Mouse (Mus musculus): ENCODE data around the gene Olfr812. TPM values are rescaled to one million over a fixed set of nuclear protein-coding genes. Genes with fewer than 3 reads are reported as not detected.
"Not testable (repeated sequence)": the region's sequence is repeated elsewhere in the genome, so short reads cannot be mapped to it uniquely, and the experiment has no call there.

Gene Olfr812
- total RNA-seq (2015) (not detected in 2 replicates), total RNA-seq (2017) (not detected in 2 replicates)

- no peak for ATAC-seq (replicated peaks; ENCODE audit: poor library complexity)
These were observed at the start of gene Olfr812 for GRCm38 (mm10) chr10:129845994-129846393. Olfr812 (minus strand) TSS chr10:129846094.

GRCm38 (mm10) chr10:129885934-129886333, 40.0 kb upstream of the Olfr812 start:
- no peak for ATAC-seq (replicated peaks; ENCODE audit: poor library complexity)

GRCm38 (mm10) chr10:129885496-129885895, 39.6 kb upstream of the Olfr812 start:
- not testable (repeated sequence) for ATAC-seq (replicated peaks; ENCODE audit: poor library complexity)

- ATAC-seq (replicated peaks; ENCODE audit: poor library complexity) = not testable (repeated sequence)
These were observed 33.9 kb upstream of the Olfr812 start, which contains the start of gene Olfr814 for GRCm38 (mm10) chr10:129879751-129880150. Olfr814 (minus strand) TSS chr10:129879851.

- no peak for ATAC-seq (replicated peaks; ENCODE audit: poor library complexity)
These were observed 9.2 kb upstream of the Olfr812 start, which contains the start of gene Olfr813 for GRCm38 (mm10) chr10:129855067-129855466. Olfr813 (plus strand) TSS chr10:129855367.

- no peak for ATAC-seq (replicated peaks; ENCODE audit: poor library complexity)
These were observed 1.4 kb upstream of the Olfr812 start for GRCm38 (mm10) chr10:129847343-129847742.

GRCm38 (mm10) chr10:129804296-129804695, 41.6 kb downstream of the Olfr812 start, which contains the start of gene Olfr811:
Olfr811 (minus strand) TSS chr10:129804396.
- ATAC-seq (replicated peaks; ENCODE audit: poor library complexity) = no peak

GRCm38 (mm10) chr10:129794817-129795216, 51.1 kb downstream of the Olfr812 start, which contains the start of gene Olfr810:
Olfr810 (minus strand) TSS chr10:129794917.
- no peak for ATAC-seq (replicated peaks; ENCODE audit: poor library complexity)

Other genes with a start within 250 kb of the Olfr812 start
- not detected in 2 replicates for gene Olfr796, start 233.5 kb downstream of the Olfr812 start, total RNA-seq (2015)
- not detected in 2 replicates for gene Olfr796, start 233.5 kb downstream of the Olfr812 start, total RNA-seq (2017)
- gene Olfr798, start 218.2 kb downstream of the Olfr812 start, total RNA-seq (2015) = not detected in 2 replicates
- gene Olfr798, start 218.2 kb downstream of the Olfr812 start, total RNA-seq (2017) = not detected in 2 replicates
- not detected in 2 replicates for gene Olfr799, start 208.6 kb downstream of the Olfr812 start, total RNA-seq (2015)
- not detected in 2 replicates for gene Olfr799, start 208.6 kb downstream of the Olfr812 start, total RNA-seq (2017)
- gene Olfr800, start 188.4 kb downstream of the Olfr812 start, total RNA-seq (2015) = not detected in 2 replicates
- not detected in 2 replicates for gene Olfr800, start 188.4 kb downstream of the Olfr812 start, total RNA-seq (2017)
- not detected in 2 replicates for gene Olfr801, start 172.2 kb downstream of the Olfr812 start, total RNA-seq (2015)
- not detected in 2 replicates for gene Olfr801, start 172.2 kb downstream of the Olfr812 start, total RNA-seq (2017)
- not detected in 2 replicates for gene Olfr802, start 157.9 kb downstream of the Olfr812 start, total RNA-seq (2015)
- not detected in 2 replicates for gene Olfr802, start 157.9 kb downstream of the Olfr812 start, total RNA-seq (2017)
- not detected in 2 replicates for gene Olfr803, start 151.8 kb downstream of the Olfr812 start, total RNA-seq (2015)
- not detected in 2 replicates for gene Olfr803, start 151.8 kb downstream of the Olfr812 start, total RNA-seq (2017)
- not detected in 2 replicates for gene Olfr804, start 142.9 kb downstream of the Olfr812 start, total RNA-seq (2015)
- gene Olfr804, start 142.9 kb downstream of the Olfr812 start, total RNA-seq (2017) = not detected in 2 replicates
- not detected in 2 replicates for gene Olfr805, start 116.7 kb downstream of the Olfr812 start, total RNA-seq (2015)
- gene Olfr805, start 116.7 kb downstream of the Olfr812 start, total RNA-seq (2017) = not detected in 2 replicates
- gene Olfr806, start 104.2 kb downstream of the Olfr812 start, total RNA-seq (2015) = not detected in 2 replicates
- not detected in 2 replicates for gene Olfr806, start 104.2 kb downstream of the Olfr812 start, total RNA-seq (2017)
- gene Olfr807, start 88.3 kb downstream of the Olfr812 start, total RNA-seq (2015) = not detected in 2 replicates
- gene Olfr807, start 88.3 kb downstream of the Olfr812 start, total RNA-seq (2017) = not detected in 2 replicates
- not detected in 2 replicates for gene Olfr808, start 80.6 kb downstream of the Olfr812 start, total RNA-seq (2015)
- gene Olfr808, start 80.6 kb downstream of the Olfr812 start, total RNA-seq (2017) = not detected in 2 replicates
- not detected in 2 replicates for gene Olfr809, start 71.5 kb downstream of the Olfr812 start, total RNA-seq (2015)
- not detected in 2 replicates for gene Olfr809, start 71.5 kb downstream of the Olfr812 start, total RNA-seq (2017)
- not detected in 2 replicates for gene Olfr810, start 51.2 kb downstream of the Olfr812 start, total RNA-seq (2015)
- gene Olfr810, start 51.2 kb downstream of the Olfr812 start, total RNA-seq (2017) = not detected in 2 replicates
- not detected in 2 replicates for gene Olfr811, start 41.7 kb downstream of the Olfr812 start, total RNA-seq (2015)
- gene Olfr811, start 41.7 kb downstream of the Olfr812 start, total RNA-seq (2017) = not detected in 2 replicates
- not detected in 2 replicates for gene Olfr813, start 9.3 kb upstream of the Olfr812 start, total RNA-seq (2015)
- not detected in 2 replicates for gene Olfr813, start 9.3 kb upstream of the Olfr812 start, total RNA-seq (2017)
- not detected in 2 replicates for gene Olfr814, start 33.8 kb upstream of the Olfr812 start, total RNA-seq (2015)
- not detected in 2 replicates for gene Olfr814, start 33.8 kb upstream of the Olfr812 start, total RNA-seq (2017)
- not detected in 2 replicates for gene Olfr815, start 59.8 kb upstream of the Olfr812 start, total RNA-seq (2015)
- gene Olfr815, start 59.8 kb upstream of the Olfr812 start, total RNA-seq (2017) = not detected in 2 replicates
- not detected in 2 replicates for gene Olfr816, start 69.5 kb upstream of the Olfr812 start, total RNA-seq (2015)
- not detected in 2 replicates for gene Olfr816, start 69.5 kb upstream of the Olfr812 start, total RNA-seq (2017)
- not detected in 2 replicates for gene Olfr818, start 103.0 kb upstream of the Olfr812 start, total RNA-seq (2015)
- not detected in 2 replicates for gene Olfr818, start 103.0 kb upstream of the Olfr812 start, total RNA-seq (2017)
- not detected in 2 replicates for gene Olfr819, start 121.2 kb upstream of the Olfr812 start, total RNA-seq (2015)
- gene Olfr819, start 121.2 kb upstream of the Olfr812 start, total RNA-seq (2017) = not detected in 2 replicates
- gene Olfr247, start 130.0 kb upstream of the Olfr812 start, total RNA-seq (2015) = not detected in 2 replicates
- gene Olfr247, start 130.0 kb upstream of the Olfr812 start, total RNA-seq (2017) = not detected in 2 replicates
- not detected in 2 replicates for gene Gm10310, start 139.0 kb upstream of the Olfr812 start, total RNA-seq (2015)
- not detected in 2 replicates for gene Gm10310, start 139.0 kb upstream of the Olfr812 start, total RNA-seq (2017)
- gene Olfr820, start 166.5 kb upstream of the Olfr812 start, total RNA-seq (2015) = not detected in 2 replicates
- not detected in 2 replicates for gene Olfr820, start 166.5 kb upstream of the Olfr812 start, total RNA-seq (2017)
- not detected in 2 replicates for gene Olfr821, start 184.3 kb upstream of the Olfr812 start, total RNA-seq (2015)
- not detected in 2 replicates for gene Olfr821, start 184.3 kb upstream of the Olfr812 start, total RNA-seq (2017)
- not detected in 2 replicates for gene Olfr822, start 225.1 kb upstream of the Olfr812 start, total RNA-seq (2015)
- gene Olfr822, start 225.1 kb upstream of the Olfr812 start, total RNA-seq (2017) = not detected in 2 replicates